ENCODE assay signal across 10 mouse cellular contexts in the genomic region with DNA sequence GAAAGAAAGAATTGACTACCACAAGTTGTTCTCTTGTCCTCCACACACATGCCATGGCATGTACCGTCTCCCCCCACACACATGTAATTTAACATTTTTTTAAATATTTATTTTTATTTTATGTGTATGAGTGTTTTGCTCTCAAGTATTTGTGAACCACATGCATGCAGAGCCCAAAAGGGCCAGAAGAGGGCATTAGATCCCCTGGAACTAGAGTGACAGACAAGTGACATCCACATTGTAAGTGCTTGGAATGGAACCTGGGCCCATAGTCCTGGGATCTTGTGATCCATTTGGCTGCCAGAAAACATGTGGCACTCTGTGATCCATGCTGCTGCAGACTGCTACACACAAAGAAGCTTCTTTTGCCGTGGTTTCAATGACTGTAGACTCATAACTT. TPM values are rescaled to one million over a fixed set of nuclear protein-coding genes. Genes with fewer than 3 reads are reported as not detected.
DNase-seq lines count a peak whose midpoint lies in the region; ATAC-seq and TF ChIP-seq lines count a peak whose summit lies in the region.
"Had no signal": no experiment of that assay in that cellular context is flagged by ENCODE, and none has a peak within 500 bp of the region (broad histone marks: within the 10 kb centered on the region; RNA-seq: fewer than 3 reads in every experiment).

No protein-coding gene starts in this region.

- no peak for TF ChIP-seq CTCF in lung, adult 2 months (IDR thresholded peaks at IDR 0.05; ENCODE audit: insufficient read depth, low read length)

- no peak for ATAC-seq in erythroid progenitor cell, adult 5-6 weeks (replicated peaks; ENCODE audit: low FRiP score, poor library complexity, severe bottlenecking)
- ATAC-seq in monocyte, adult 5-6 weeks (replicated peaks; ENCODE audit: insufficient number of reproducible peaks, low FRiP score, low TSS enrichment, poor library complexity, severe bottlenecking) = no peak

- 48% methylated on average over 2 of the region's 2 CpGs for WGBS in lung, adult 2 months

- H3K4me1 ChIP-seq in lung, adult 2 months (ENCODE audit: control insufficient read depth, insufficient read depth, low read length) = no peaks in the 10 kb centered on the region

- DNase-seq in cerebellum, postnatal 10 days = peak; percentile 12 to 13
- no peak for DNase-seq in cerebellum, adult 18-20 months
- peak; percentile 6 to 34 for DNase-seq in spleen, postnatal 14 days (ENCODE audit: low spot score in 2 of 2)
- no peak for DNase-seq in spleen, adult 12 weeks (ENCODE audit: low spot score)
- DNase-seq in lung, adult 2 months = peak; percentile 15
- DNase-seq in thymus, postnatal 36 days = peak; percentile 38 to 44
- DNase-seq: cerebellum, adult 9-10 months had no signal

- no peak overlapping the region for H3K4me3 ChIP-seq in lung, adult 2 months (replicated peaks; ENCODE audit: extremely low read depth, low read depth, low read length)

- no peak for TF ChIP-seq POLR2A in lung, adult 2 months (IDR thresholded peaks at IDR 0.05; ENCODE audit: borderline replicate concordance, extremely low read depth, low read depth, low read length)

RNA-seq across cellular contexts. Expression of gene Opn1mw, which starts 2.3 kb away (rescaled TPM):
- polyA plus RNA-seq in lung, adult 2 months (2012; rRNA removed) = not detected in 2 replicates
- total RNA-seq in erythroid progenitor cell, adult 5-6 weeks (2015; ENCODE audit: low replicate concordance) = not detected in 2 replicates
- total RNA-seq in erythroid progenitor cell, adult 5-6 weeks (2017; ENCODE audit: low replicate concordance) = not detected in 2 replicates
- not detected in 3 replicates for total RNA-seq in monocyte, adult 5-6 weeks (2017)
- total RNA-seq: megakaryocyte, adult 5-6 weeks had no signal

RNA-seq across cellular contexts. Expression of gene Mecp2, which starts 10.2 kb away (rescaled TPM):
- polyA plus RNA-seq in lung, adult 2 months (2012; rRNA removed) = 6.8 and 7.4 TPM in 2 replicates
- total RNA-seq in erythroid progenitor cell, adult 5-6 weeks (2015; ENCODE audit: low replicate concordance) = 26.3 and 37.3 TPM in 2 replicates
- 24.9 and 28.2 TPM in 2 replicates for total RNA-seq in erythroid progenitor cell, adult 5-6 weeks (2017; ENCODE audit: low replicate concordance)
- 22.6 to 35.0 TPM (median 27.3 TPM) in 3 replicates for total RNA-seq in monocyte, adult 5-6 weeks (2017)

RNA-seq across cellular contexts. Expression of gene Tex28, which starts 42.7 kb away (rescaled TPM):
- not detected in 2 replicates for polyA plus RNA-seq in lung, adult 2 months (2012; rRNA removed)
- not detected in 2 replicates for total RNA-seq in erythroid progenitor cell, adult 5-6 weeks (2015; ENCODE audit: low replicate concordance)
- total RNA-seq in erythroid progenitor cell, adult 5-6 weeks (2017; ENCODE audit: low replicate concordance) = not detected in 2 replicates
- total RNA-seq in monocyte, adult 5-6 weeks (2017) = not detected in 3 replicates
- total RNA-seq: megakaryocyte, adult 5-6 weeks had no signal

RNA-seq across cellular contexts. Expression of gene Tktl1, which starts 52.1 kb away (rescaled TPM):
- not detected in 2 replicates for polyA plus RNA-seq in lung, adult 2 months (2012; rRNA removed)
- not detected in 2 replicates for total RNA-seq in erythroid progenitor cell, adult 5-6 weeks (2015; ENCODE audit: low replicate concordance)
- total RNA-seq in erythroid progenitor cell, adult 5-6 weeks (2017; ENCODE audit: low replicate concordance) = not detected in 2 replicates
- total RNA-seq in monocyte, adult 5-6 weeks (2017) = not detected in 3 replicates
- total RNA-seq: megakaryocyte, adult 5-6 weeks had no signal

Comparison
In these comparisons a context has a peak if more than half of its experiments do, and no peak if none do; other contexts are left out.
1. DNase-seq: peak in cerebellum, postnatal 10 days (2 of 2), spleen, postnatal 14 days (2 of 2), lung, adult 2 months (single experiment) and thymus, postnatal 36 days (2 of 2); none in cerebellum, adult 18-20 months (0 of 2) and spleen, adult 12 weeks (single experiment).